Mouse (Mus musculus) thymus, adult 2 months (tissue): ENCODE measurements around the gene Hoxa6.

Experiments
- CTCF ChIP-seq: fragments of 200-500 bp; IDR thresholded peaks from 2 replicates; pipeline ENCODE4 v1.5.1; 2012; ENCODE audit warnings: mild to moderate bottlenecking, control low read depth, low read length, moderate library complexity, borderline replicate concordance; ENCODE audit not compliant: control insufficient read depth, poor library complexity, insufficient read depth; ENCODE audit errors: extremely low read depth
- POLR2A ChIP-seq: fragments of 200-500 bp; IDR thresholded peaks from 2 replicates; pipeline ENCODE4 v1.6.1; 2012; ENCODE audit warnings: mild to moderate bottlenecking, low read length, control low read depth, moderate library complexity; ENCODE audit not compliant: control insufficient read depth, poor library complexity, insufficient read depth; ENCODE audit errors: extremely low read depth

DNA sequence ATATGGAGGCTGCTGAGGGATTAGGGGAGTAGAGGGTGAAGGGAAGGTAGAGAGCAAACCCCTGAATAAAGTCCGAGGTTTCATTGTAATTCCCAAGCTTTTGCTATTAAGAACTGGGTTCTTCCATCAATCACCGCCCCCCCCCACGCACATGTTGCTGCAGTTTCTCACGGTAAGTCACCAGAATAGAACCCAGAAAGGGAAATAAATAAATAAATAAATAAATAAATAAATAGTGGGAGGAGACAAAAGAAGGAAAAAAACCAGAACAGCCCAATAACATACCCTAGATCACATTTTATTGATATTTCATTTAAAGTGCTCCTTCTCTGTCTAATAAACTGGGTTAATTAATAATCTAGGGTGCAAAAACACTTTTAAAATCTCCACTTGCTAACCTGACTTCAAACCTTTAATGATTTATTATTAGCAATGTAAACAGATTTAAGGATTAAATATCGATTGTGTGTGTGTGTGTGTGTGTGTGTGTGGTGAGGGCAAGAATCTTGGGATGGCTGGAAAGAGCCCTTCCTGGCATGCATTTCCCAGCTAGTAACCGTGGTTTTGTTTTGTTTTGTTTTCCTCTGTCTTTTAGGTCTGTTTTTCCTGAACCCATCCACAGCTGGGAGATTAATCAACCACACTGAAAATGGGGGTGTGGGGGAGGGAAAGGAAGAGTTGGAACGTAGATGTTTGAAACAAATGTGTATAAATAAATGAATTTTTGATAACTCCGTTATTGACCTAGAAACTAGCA lies 47.0 kb downstream of the Hoxa6 start:
- no peak for TF ChIP-seq CTCF
- no peak for TF ChIP-seq POLR2A
